Mouse (Mus musculus) subcutaneous adipose tissue, adult 2 months (tissue): ENCODE results near the gene E2f3. TPM values are rescaled to one million over a fixed set of nuclear protein-coding genes. Genes with fewer than 3 reads are reported as not detected.

ENCODE experiments used
- polyA plus RNA-seq: library from polyadenylated mRNA; depleted of rRNA; stranded (reverse); fragments of >200 nt; gene quantifications from 2 replicates; pipeline ENCODE4 v1.2.3, GENCODE M21; 2012; ENCODE audit warnings: low replicate concordance; rRNA removed

The E2f3 gene
- 5.6 and 6.0 TPM in 2 replicates for polyA plus RNA-seq

DNA sequence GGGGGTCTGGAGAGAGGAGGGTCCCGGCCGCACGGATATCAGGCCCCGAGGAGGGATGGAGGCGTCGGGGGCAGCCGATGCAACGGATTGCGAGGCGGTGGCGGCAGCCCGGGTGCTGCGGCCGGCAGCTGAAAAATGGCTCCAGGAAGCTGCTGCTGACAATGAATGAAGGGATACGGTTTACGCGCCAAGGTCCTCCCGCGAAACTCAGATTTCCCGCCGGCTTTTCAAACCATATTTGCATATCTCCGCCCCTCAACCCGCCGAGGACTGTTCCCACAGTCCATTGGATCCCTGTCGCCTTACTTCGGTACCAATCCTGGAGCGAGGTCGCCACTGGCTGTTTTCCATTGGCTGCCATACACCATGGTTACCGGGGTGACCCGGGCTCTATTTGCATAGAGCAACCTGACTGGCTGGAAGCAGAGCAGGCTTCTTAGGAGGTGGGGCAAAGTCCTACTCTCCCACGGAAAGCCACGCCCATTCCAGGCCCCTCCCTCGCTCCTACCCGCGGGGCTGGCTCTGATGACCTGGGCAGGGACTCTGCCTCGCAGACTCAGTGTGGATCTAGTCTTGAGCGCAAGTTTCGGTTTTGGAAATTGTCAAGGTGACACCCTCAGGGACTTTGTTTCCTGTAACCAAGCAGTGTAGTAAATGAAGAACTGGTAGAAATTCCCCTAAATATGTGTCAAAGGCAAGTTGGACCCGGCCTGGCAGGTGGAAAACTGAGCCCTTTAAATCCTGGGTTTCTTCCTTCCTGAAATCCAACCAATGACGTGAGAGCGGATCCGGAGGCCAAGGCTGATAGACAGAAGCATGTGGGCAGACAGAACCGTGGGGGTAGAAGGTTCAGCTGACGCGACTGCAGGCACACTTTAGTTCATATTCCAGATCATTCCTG lies at the start of gene E2f3:
TSS of gene E2f3 (minus strand) at position 209 of the 901 bp plus-strand sequence.

Other genes with a start within 250 kb of the E2f3 start
- gene Cdkal1, start 130.4 kb downstream of the E2f3 start, polyA plus RNA-seq = 3.3 and 4.0 TPM in 2 replicates
- 1.7 and 17.4 TPM in 2 replicates for gene Mboat1, start 150.4 kb upstream of the E2f3 start, polyA plus RNA-seq